Comparison of ENCODE assay signal across 10 mouse cellular contexts in genomic region chr9:25173171-25173570, GRCm38 (mm10). TPM values are rescaled to one million over a fixed set of nuclear protein-coding genes. Genes with fewer than 3 reads are reported as not detected.
DNase-seq lines count a peak whose midpoint lies in the region; ATAC-seq and TF ChIP-seq lines count a peak whose summit lies in the region.
"Had no signal": no experiment of that assay in that cellular context is flagged by ENCODE, and none has a peak within 500 bp of the region (broad histone marks: within the 10 kb centered on the region; RNA-seq: fewer than 3 reads in every experiment).

No protein-coding gene starts in this region.

- DNase-seq in thymus, adult 2 months: peak; percentile 9
- DNase-seq in thymus, postnatal 10 days (ENCODE audit: low spot score in 2 of 2): no peak
- peak; percentile 69 for DNase-seq in urinary bladder, postnatal 14 days (ENCODE audit: low spot score)
- no peak for DNase-seq in forebrain, postnatal 0 days
- DNase-seq in left cerebral cortex, adult 8-10 months (ENCODE audit: low spot score in 2 of 2): no peak
- DNase-seq in adrenal gland, adult 8-10 months: no peak

- H3K4me3 ChIP-seq in thymus, adult 2 months (ENCODE audit: control insufficient read depth, insufficient read depth, low read length): no peak overlapping the region
- H3K4me3 ChIP-seq in heart, embryonic 11.5 days (ENCODE audit: low read depth, low read length): no peak overlapping the region
- no peak overlapping the region for H3K4me3 ChIP-seq in liver, embryonic 16.5 days (ENCODE audit: low read depth, low read length)
- no peak overlapping the region for H3K4me3 ChIP-seq in forebrain, postnatal 0 days (ENCODE audit: low read depth, low read length)
- H3K4me3 ChIP-seq: hindbrain, embryonic 12.5 days; midbrain, embryonic 12.5 days had no signal

- H3K27ac ChIP-seq in thymus, adult 2 months (ENCODE audit: control insufficient read depth, insufficient read depth, low read length): no peak overlapping the region
- peak overlapping the region; percentile 66; the same call in 1 of the 2 replicates for H3K27ac ChIP-seq in heart, embryonic 11.5 days (ENCODE audit: low read depth, low read length)
- H3K27ac ChIP-seq in liver, embryonic 16.5 days (ENCODE audit: low read length): peak overlapping the region; percentile 19; the same call in 1 of the 2 replicates
- no peak overlapping the region for H3K27ac ChIP-seq in forebrain, postnatal 0 days (ENCODE audit: low read depth, low read length)
- H3K27ac ChIP-seq: hindbrain, embryonic 12.5 days; midbrain, embryonic 12.5 days had no signal

- TF ChIP-seq CTCF in thymus, adult 2 months (IDR thresholded peaks at IDR 0.05; ENCODE audit: borderline replicate concordance, control insufficient read depth, extremely low read depth, insufficient read depth, low read length, poor library complexity): no peak
- no peak for TF ChIP-seq CTCF in forebrain, postnatal 0 days (IDR thresholded peaks at IDR 0.05; ENCODE audit: low read depth)

- no peak for TF ChIP-seq POLR2A in thymus, adult 2 months (IDR thresholded peaks at IDR 0.05; ENCODE audit: control insufficient read depth, extremely low read depth, insufficient read depth, low read length, poor library complexity)

- no peak overlapping the region for H3K9ac ChIP-seq in heart, embryonic 11.5 days (ENCODE audit: low read depth, low read length)
- H3K9ac ChIP-seq in liver, embryonic 16.5 days (ENCODE audit: low read depth, low read length): no peak overlapping the region
- no peak overlapping the region for H3K9ac ChIP-seq in forebrain, postnatal 0 days
- H3K9ac ChIP-seq: hindbrain, embryonic 12.5 days; midbrain, embryonic 12.5 days had no signal

- H3K27me3 ChIP-seq in thymus, adult 2 months (ENCODE audit: control insufficient read depth, insufficient read depth, low read length): no peaks in the 10 kb centered on the region
- no peaks in the 10 kb centered on the region for H3K27me3 ChIP-seq in heart, embryonic 11.5 days (ENCODE audit: control insufficient read depth, insufficient read depth, low read length)
- H3K27me3 ChIP-seq in liver, embryonic 16.5 days (ENCODE audit: control insufficient read depth, insufficient read depth, low read depth, low read length): no peaks in the 10 kb centered on the region
- no peaks in the 10 kb centered on the region for H3K27me3 ChIP-seq in forebrain, postnatal 0 days (ENCODE audit: insufficient read depth, low read length)
- H3K27me3 ChIP-seq: hindbrain, embryonic 12.5 days; midbrain, embryonic 12.5 days had no signal

- ATAC-seq in heart, embryonic 11.5 days (replicated peaks; ENCODE audit: insufficient number of reproducible peaks, low FRiP score, low TSS enrichment): 0 out of 2 replicates have a peak, but pooled peaks have one; percentile 46
- peak; percentile 83 for ATAC-seq in liver, embryonic 16.5 days (ENCODE audit: low read depth)
- ATAC-seq in forebrain, postnatal 0 days: no peak

- peaks cover 10% of the 10 kb centered on the region for H3K4me1 ChIP-seq in thymus, adult 2 months (replicated peaks; ENCODE audit: control insufficient read depth, insufficient read depth, low read length)
- peaks cover 24% of the 10 kb centered on the region for H3K4me1 ChIP-seq in heart, embryonic 11.5 days (ENCODE audit: control insufficient read depth, insufficient read depth, low read length)
- peaks cover 14% of the 10 kb centered on the region for H3K4me1 ChIP-seq in liver, embryonic 16.5 days (ENCODE audit: control insufficient read depth, low read depth, low read length)
- H3K4me1 ChIP-seq in forebrain, postnatal 0 days (ENCODE audit: insufficient read depth): no peaks in the 10 kb centered on the region
- H3K4me1 ChIP-seq: hindbrain, embryonic 12.5 days; midbrain, embryonic 12.5 days had no signal

- H3K9me3 ChIP-seq in heart, embryonic 11.5 days (replicated peaks; ENCODE audit: control insufficient read depth, low read length): no peaks in the 10 kb centered on the region
- H3K9me3 ChIP-seq in liver, embryonic 16.5 days (replicated peaks; ENCODE audit: control insufficient read depth, low read length): no peaks in the 10 kb centered on the region
- no peaks in the 10 kb centered on the region for H3K9me3 ChIP-seq in forebrain, postnatal 0 days (ENCODE audit: low read length)
- H3K9me3 ChIP-seq: hindbrain, embryonic 12.5 days; midbrain, embryonic 12.5 days had no signal

- no peaks in the 10 kb centered on the region for H3K36me3 ChIP-seq in thymus, adult 2 months (ENCODE audit: control insufficient read depth, insufficient read depth, low read length)
- H3K36me3 ChIP-seq in heart, embryonic 11.5 days (ENCODE audit: control insufficient read depth, insufficient read depth, low read length): no peaks in the 10 kb centered on the region
- no peaks in the 10 kb centered on the region for H3K36me3 ChIP-seq in liver, embryonic 16.5 days (ENCODE audit: control insufficient read depth, insufficient read depth)
- H3K36me3 ChIP-seq in forebrain, postnatal 0 days (ENCODE audit: insufficient read depth): no peaks in the 10 kb centered on the region
- H3K36me3 ChIP-seq: hindbrain, embryonic 12.5 days; midbrain, embryonic 12.5 days had no signal

- 16% methylated on average over 4 of the region's 4 CpGs for WGBS in thymus, adult 2 months
- WGBS in heart, embryonic 11.5 days (ENCODE audit: insufficient replicate concordance): 2% methylated on average over 4 of the region's 4 CpGs
- WGBS in liver, embryonic 16.5 days (ENCODE audit: insufficient replicate concordance): 8% methylated on average over 4 of the region's 4 CpGs
- WGBS in forebrain, postnatal 0 days: 73% methylated on average over 4 of the region's 4 CpGs

- H3K4me2 ChIP-seq in heart, embryonic 11.5 days: no peak overlapping the region
- H3K4me2 ChIP-seq in liver, embryonic 16.5 days (ENCODE audit: low read depth, low read length): 0 out of 2 replicates have a peak overlapping the region, but pooled peaks have one; percentile 3
- H3K4me2 ChIP-seq in forebrain, postnatal 0 days (ENCODE audit: low read depth): no peak overlapping the region
- H3K4me2 ChIP-seq: hindbrain, embryonic 12.5 days; midbrain, embryonic 12.5 days had no signal

RNA-seq across cellular contexts. Expression of gene Herpud2, which starts 21.6 kb away (rescaled TPM):
- 47.2 and 68.7 TPM in 2 replicates for polyA plus RNA-seq in thymus, adult 2 months (2012; rRNA removed)
- 22.4 and 24.2 TPM in 2 replicates for polyA plus RNA-seq in heart, embryonic 11.5 days (2014; fragmentation: Nextera tagmentation; extraction: Ambion mirVana)
- polyA plus RNA-seq in liver, embryonic 16.5 days (2015; fragmentation: Nextera tagmentation; extraction: Ambion mirVana): 11.6 and 13.6 TPM in 2 replicates
- total RNA-seq in forebrain, postnatal 0 days (2014; rRNA removed): 16.3 and 20.1 TPM in 2 replicates
- 20.4 and 30.4 TPM in 2 replicates for polyA plus RNA-seq in forebrain, postnatal 0 days (2015; fragmentation: Nextera tagmentation; extraction: Ambion mirVana)
- total RNA-seq in left cerebral cortex, adult 8-10 months (2022): 10 to 100 TPM; 53.6 to 57.1 (median 55.8) TPM
- total RNA-seq in adrenal gland, adult 8-10 months (2022): 10 to 100 TPM; 48.3 to 54.6 (median 52.4) TPM

Comparison
In these comparisons a context has a peak if more than half of its experiments do, and no peak if none do; other contexts are left out.
1. DNase-seq: peak in thymus, adult 2 months (single experiment) and urinary bladder, postnatal 14 days (single experiment); none in thymus, postnatal 10 days (0 of 2), forebrain, postnatal 0 days (single experiment), left cerebral cortex, adult 8-10 months (0 of 2) and adrenal gland, adult 8-10 months (single experiment).
2. H3K27ac ChIP-seq: peak in heart, embryonic 11.5 days (single experiment) and liver, embryonic 16.5 days (single experiment); none in thymus, adult 2 months (single experiment) and forebrain, postnatal 0 days (single experiment).